Mouse (Mus musculus) ES-Bruce4 (cell line): ENCODE results near the gene 1700008O03Rik.

Source experiments
- CTCF ChIP-seq: IDR thresholded peaks from one replicate; pipeline ENCODE4 v1.8.1; 2011; ENCODE audit warnings: low read depth, low read length
- EP300 ChIP-seq: IDR thresholded peaks from 2 replicates; pipeline ENCODE4 v1.6.1; 2011; ENCODE audit warnings: low read depth, low read length; ENCODE audit not compliant: insufficient read depth
- POLR2A ChIP-seq: IDR thresholded peaks from one replicate; pipeline ENCODE4 v1.8.1; 2011; ENCODE audit warnings: low read length; ENCODE audit not compliant: insufficient read depth

DNA sequence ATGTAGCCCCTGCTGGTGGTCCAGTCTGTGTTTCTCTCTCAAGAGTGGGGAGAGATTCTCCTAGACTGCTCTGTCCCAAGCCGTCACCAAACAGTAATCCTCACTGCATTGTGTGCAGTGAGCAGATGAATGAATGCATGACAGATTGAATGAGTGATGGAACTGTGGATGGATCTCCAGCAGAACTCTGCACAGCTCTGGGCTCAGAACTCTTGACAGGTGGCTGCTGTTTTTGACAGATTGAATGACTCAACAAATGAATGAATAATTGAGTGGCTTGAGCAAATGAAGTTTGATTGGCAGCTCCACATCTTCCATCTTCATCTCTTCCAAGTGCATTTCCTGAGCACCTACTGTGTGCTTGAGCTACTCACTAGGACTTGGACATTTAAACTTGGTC lies 63.3 kb downstream of the 1700008O03Rik start:
- no peak for TF ChIP-seq POLR2A
- TF ChIP-seq CTCF = no peak
- no peak for TF ChIP-seq EP300
